Mouse (Mus musculus): ENCODE data around the gene Enc1.

GRCm38 (mm10) chr13:97242716-97243115 is 1.8 kb downstream of the Enc1 start:
- TF ChIP-seq POLR2A (IDR thresholded peaks at IDR 0.05; ENCODE audit: borderline replicate concordance, control insufficient read depth, low read depth, low read length): no peak
- no peak for TF ChIP-seq CTCF (IDR thresholded peaks at IDR 0.05; ENCODE audit: control insufficient read depth, insufficient read depth, low read length)

Data from bone marrow, adult 2 months (tissue).